8 mouse cellular contexts compared by ENCODE assay signal in genomic region chr9:72639843-72640621, GRCm38 (mm10). TPM values are rescaled to one million over a fixed set of nuclear protein-coding genes. Genes with fewer than 3 reads are reported as not detected.
DNase-seq lines count a peak whose midpoint lies in the region; ATAC-seq and TF ChIP-seq lines count a peak whose summit lies in the region.

No protein-coding gene starts in this region.

- peak overlapping the region; percentile 35 for H3K4me3 ChIP-seq in embryonic facial prominence, embryonic 15.5 days (replicated peaks)
- peak overlapping the region; percentile 49 for H3K4me3 ChIP-seq in liver, embryonic 11.5 days (ENCODE audit: low read depth, low read length)
- H3K4me3 ChIP-seq in myocyte: peak overlapping the region; percentile 16

- H3K9ac ChIP-seq in embryonic facial prominence, embryonic 15.5 days: peak overlapping the region; percentile 33
- H3K9ac ChIP-seq in liver, embryonic 11.5 days (ENCODE audit: low read depth, low read length): peak overlapping the region; percentile 75

- no peaks in the 10 kb centered on the region for H3K79me2 ChIP-seq in myocyte (ENCODE audit: control insufficient read depth, insufficient read depth)

- peak overlapping the region; percentile 40 for H3ac ChIP-seq in myocyte (ENCODE audit: control insufficient read depth, insufficient read length)

- no peaks in the 10 kb centered on the region for H3K36me3 ChIP-seq in embryonic facial prominence, embryonic 15.5 days
- H3K36me3 ChIP-seq in liver, embryonic 11.5 days (ENCODE audit: control insufficient read depth, insufficient read depth, low read length): no peaks in the 10 kb centered on the region
- no peaks in the 10 kb centered on the region for H3K36me3 ChIP-seq in myocyte (ENCODE audit: control insufficient read depth, insufficient read depth)
- no peaks in the 10 kb centered on the region for H3K36me3 ChIP-seq in splenic B cell, adult 2 months (ENCODE audit: control insufficient read depth, insufficient read depth, low read length, poor library complexity, severe bottlenecking)

- DNase-seq in 3134 (ENCODE audit: extremely low read depth, insufficient read length, low spot score): peak; percentile 87
- DNase-seq in adrenal gland, postnatal 4 days (ENCODE audit: low spot score in 2 of 2): peak; percentile 36 to 75
- DNase-seq in heart, adult 8-10 months (ENCODE audit: low spot score): peak; percentile 93
- peak; percentile 94 for DNase-seq in kidney, adult 9 months
- peak; percentile 88 for DNase-seq in liver, embryonic 11.5 days (ENCODE audit: low spot score)
- peak; percentile 43 for DNase-seq in splenic B cell, adult 2 months (ENCODE audit: low read depth, low spot score)

- H3K27ac ChIP-seq in embryonic facial prominence, embryonic 15.5 days (replicated peaks): peak overlapping the region; percentile 96
- peak overlapping the region; percentile 93 for H3K27ac ChIP-seq in liver, embryonic 11.5 days (ENCODE audit: low read depth, low read length)

- H3K9me3 ChIP-seq in embryonic facial prominence, embryonic 15.5 days (replicated peaks): no peaks in the 10 kb centered on the region
- H3K9me3 ChIP-seq in liver, embryonic 11.5 days (ENCODE audit: control insufficient read depth, low read length): no peaks in the 10 kb centered on the region

- TF ChIP-seq POLR2A in myocyte (IDR thresholded peaks at IDR 0.05; ENCODE audit: insufficient read length, low read depth): peak; percentile 88

- H3K4me2 ChIP-seq in embryonic facial prominence, embryonic 15.5 days (replicated peaks): peak overlapping the region; percentile 52
- H3K4me2 ChIP-seq in liver, embryonic 11.5 days: peak overlapping the region; percentile 77
- H3K4me2 ChIP-seq in myocyte (ENCODE audit: low read depth): peak overlapping the region; percentile 88

- H3K27me3 ChIP-seq in embryonic facial prominence, embryonic 15.5 days: no peaks in the 10 kb centered on the region
- H3K27me3 ChIP-seq in liver, embryonic 11.5 days (replicated peaks; ENCODE audit: control insufficient read depth, insufficient read depth, low read length): no peaks in the 10 kb centered on the region
- no peaks in the 10 kb centered on the region for H3K27me3 ChIP-seq in myocyte (ENCODE audit: control insufficient read depth, insufficient read depth, insufficient read length)
- no peaks in the 10 kb centered on the region for H3K27me3 ChIP-seq in splenic B cell, adult 2 months (ENCODE audit: control insufficient read depth, insufficient read depth, low read length, poor library complexity, severe bottlenecking)

- 3% methylated on average over 27 of the region's 27 CpGs for WGBS in embryonic facial prominence, embryonic 15.5 days
- WGBS in liver, embryonic 11.5 days: 1% methylated on average over 27 of the region's 27 CpGs

- ATAC-seq in embryonic facial prominence, embryonic 15.5 days (ENCODE audit: insufficient number of reproducible peaks, low FRiP score, low TSS enrichment, low read depth): peak; percentile 90
- peak; percentile 97 for ATAC-seq in liver, embryonic 11.5 days (replicated peaks; ENCODE audit: low FRiP score)

- H3K4me1 ChIP-seq in embryonic facial prominence, embryonic 15.5 days: peaks cover 44% of the 10 kb centered on the region
- peaks cover 16% of the 10 kb centered on the region for H3K4me1 ChIP-seq in liver, embryonic 11.5 days (replicated peaks; ENCODE audit: control insufficient read depth, insufficient read depth, low read length)

TF ChIP-seq in myocyte, 11 proteins besides CTCF, POLR2A, EP300 and RAD21:
- no peak for TF ChIP-seq SRF (IDR thresholded peaks at IDR 0.05; ENCODE audit: control insufficient read depth, insufficient read length, low read depth)
- peak; percentile 84 for TF ChIP-seq POLR2AphosphoS2 (IDR thresholded peaks at IDR 0.05; ENCODE audit: insufficient read length, low read depth)
- peak; percentile 93 for TF ChIP-seq USF1 (IDR thresholded peaks at IDR 0.05; ENCODE audit: low read depth)
- no peak for TF ChIP-seq MAX (IDR thresholded peaks at IDR 0.05; ENCODE audit: low read depth)
- no peak for TF ChIP-seq MYOD1 (IDR thresholded peaks at IDR 0.05; ENCODE audit: control insufficient read depth in 1 of 3, insufficient read length in 2 of 3, low read depth in 2 of 3)
- no peak for TF ChIP-seq TCF12 (IDR thresholded peaks at IDR 0.05; ENCODE audit: insufficient read depth, poor library complexity, severe bottlenecking)
- peak; percentile 91 for TF ChIP-seq CEBPB (IDR thresholded peaks at IDR 0.05; ENCODE audit: insufficient read depth, poor library complexity, severe bottlenecking)
- TF ChIP-seq MYOG (IDR thresholded peaks at IDR 0.05; ENCODE audit: control insufficient read depth in 1 of 3, insufficient read depth in 1 of 3, insufficient read length in 2 of 3, low read depth in 2 of 3): peak in 1 of 3 experiments; percentile 18
- TF ChIP-seq REST (IDR thresholded peaks at IDR 0.05; ENCODE audit: insufficient read depth, insufficient read length): no peak
- TF ChIP-seq TCF3 (IDR thresholded peaks at IDR 0.05; ENCODE audit: insufficient read length, low read depth): no peak
- no peak for TF ChIP-seq E2F4 (IDR thresholded peaks at IDR 0.05; ENCODE audit: insufficient read depth)
TF ChIP-seq in myocyte: peak in this region for 4.

RNA-seq across cellular contexts. Expression of gene Nedd4, which starts 22.1 kb away (rescaled TPM):
- 100 to 1,000 TPM; 708 to 756 TPM for total RNA-seq in adrenal gland, postnatal 4 days (2021)
- polyA plus RNA-seq in embryonic facial prominence, embryonic 15.5 days (2015; fragmentation: Nextera tagmentation; extraction: Ambion mirVana): 541 and 546 TPM in 2 replicates
- total RNA-seq in heart, adult 8-10 months (2022): 100 to 1,000 TPM; 344 to 366 (median 354) TPM
- 302 and 334 TPM in 2 replicates for polyA plus RNA-seq in liver, embryonic 11.5 days (2014; fragmentation: Nextera tagmentation; extraction: Ambion mirVana)
- polyA plus RNA-seq in myocyte (2012; fragmentation: generic; extraction: Trizol): 195 TPM

Comparison
In these comparisons a context has a peak if more than half of its experiments do, and no peak if none do; other contexts are left out.
1. Peak in every context shown above with its lines: DNase-seq, ATAC-seq, H3K4me3 ChIP-seq and H3K27ac ChIP-seq.
2. DNase-seq: peak in every context shown above with its lines; median percentile 94 in kidney, adult 9 months; 93 in heart, adult 8-10 months; 88 in liver, embryonic 11.5 days; 87 in 3134; 56 in adrenal gland, postnatal 4 days; 43 in splenic B cell, adult 2 months.